Mouse (Mus musculus) Patski (cell line): ENCODE data around the gene Ifitm5. TPM values are rescaled to one million over a fixed set of nuclear protein-coding genes. Genes with fewer than 3 reads are reported as not detected.
A peak's percentile ranks its signal among the peaks of the same experiment; 100 is the strongest.

Source experiments
- ATAC-seq: fragments of 100-300 bp; one replicate; pipeline ENCODE4 v1.8.0; 2021
- CTCF ChIA-PET: fragments of 350-600 bp; sonication (Branson Sonifier 250); formaldehyde crosslinking; loops from one replicate; lab custom pipeline; 2022; ENCODE audit warnings: inconsistent platforms; lab: Charles Lee
- POLR2A ChIA-PET: fragments of 350-600 bp; sonication (Branson Sonifier 250); formaldehyde crosslinking; loops from one replicate; lab custom pipeline; 2022; ENCODE audit warnings: antibody characterized with exemption, inconsistent platforms; lab: Charles Lee
- DNase-seq: peaks from one replicate; pipeline ENCODE4 v3.0.0-alpha.2; 2011; ENCODE audit warnings: low read depth, low spot score
- H3K27me3 ChIP-seq: fragments of 371-371 bp; one replicate; pipeline ENCODE4 v1.5.1; 2021
- CTCF ChIP-seq: fragments of 100-300 bp; IDR thresholded peaks from one replicate; pipeline ENCODE4 v1.5.1; 2021
- in situ Hi-C: fragments of 300-500 bp; cut with MboI; formaldehyde crosslinking; loops from 3 replicates; pipeline ENCODE4 v1.11.1; 2018; ENCODE audit warnings: low pct_unique_long_range_greater_than_20kb, mixed read lengths
- polyA plus RNA-seq: library from polyadenylated mRNA; unstranded; gene quantifications from one replicate; pipeline ENCODE4 v1.2.3, GENCODE M21; 2021

Gene Ifitm5
- polyA plus RNA-seq, 1 experiment from 2014 or later: 0.30 TPM

- in situ Hi-C loops: no loop called here
- ATAC-seq (no peak), DNase-seq (no peak)
- H3K27me3 ChIP-seq: no peaks in the 10 kb centered on the region
- TF ChIP-seq CTCF: peak; percentile 44
- POLR2A ChIA-PET: no interaction called here
- CTCF ChIA-PET: interaction anchor here (1.1 to 2.0 kb wide), 8 partner anchors 9 to 153 kb away, joined by 3 to 8 read pairs (median 5); partner anchors contain the start of genes B4galnt4 and Scgb1c1
These were observed 42.4 kb downstream of the Ifitm5 start for GRCm38 (mm10) chr7:140907697-140908096.

- no peak for DNase-seq
These were observed 43.0 kb downstream of the Ifitm5 start for GRCm38 (mm10) chr7:140907131-140907530.

GRCm38 (mm10) chr7:140905642-140906081 lies 44.4 kb downstream of the Ifitm5 start:
- DNase-seq (no peak), ATAC-seq (no peak)
- CTCF ChIA-PET: interaction anchor here (0.8 kb wide), 1 partner anchor 69 kb away, joined by 3 read pairs; no protein-coding TSS in a partner anchor
- TF ChIP-seq CTCF: no peak
- in situ Hi-C loops: no loop called here
- H3K27me3 ChIP-seq: no peaks in the 10 kb centered on the region
- POLR2A ChIA-PET: interaction anchor here (0.6 kb wide), 1 partner anchor 11 kb away, joined by 3 read pairs; no protein-coding TSS in a partner anchor

More at GRCm38 (mm10) chr7:140907131-140907530, 43.0 kb downstream of the Ifitm5 start:
- no peak for ATAC-seq
- no peaks in the 10 kb centered on the region for H3K27me3 ChIP-seq
- ChIA-PET POLR2A (no interaction called here), CTCF (interaction anchor here (1.1 to 2.0 kb wide), 4 partner anchors 8 to 62 kb away, joined by 3 to 7 read pairs (median 5); partner anchors contain the start of gene Scgb1c1)
- in situ Hi-C loops: no loop called here
- TF ChIP-seq CTCF: no peak

GRCm38 (mm10) chr7:140903212-140903611 lies 46.9 kb downstream of the Ifitm5 start:
- ChIA-PET CTCF (interaction anchor here (0.7 to 2.1 kb wide), 14 partner anchors 9 to 62 kb away, joined by 3 to 13 read pairs (median 4); partner anchors contain the start of genes Bet1l, Odf3, Pgghg and Psmd13), POLR2A (interaction anchor here (0.6 to 0.7 kb wide), 2 partner anchors 38 to 49 kb away, joined by 3 to 4 read pairs; no protein-coding TSS in a partner anchor)
- DNase-seq (no peak), ATAC-seq (peak; percentile 48)
- peak; percentile 93 for TF ChIP-seq CTCF
- no peaks in the 10 kb centered on the region for H3K27me3 ChIP-seq
- in situ Hi-C loops: loop anchor here (5.0 kb wide), 1 partner anchor 61 kb away; no protein-coding TSS in a partner anchor

GRCm38 (mm10) chr7:140902036-140902875 lies 47.8 kb downstream of the Ifitm5 start:
- no peak for ATAC-seq
- CTCF ChIA-PET: interaction anchor here (0.7 to 2.1 kb wide), 11 partner anchors 8 to 61 kb away, joined by 3 to 13 read pairs (median 5); partner anchors contain the start of genes Bet1l, Odf3, Pgghg and Psmd13

DNA sequence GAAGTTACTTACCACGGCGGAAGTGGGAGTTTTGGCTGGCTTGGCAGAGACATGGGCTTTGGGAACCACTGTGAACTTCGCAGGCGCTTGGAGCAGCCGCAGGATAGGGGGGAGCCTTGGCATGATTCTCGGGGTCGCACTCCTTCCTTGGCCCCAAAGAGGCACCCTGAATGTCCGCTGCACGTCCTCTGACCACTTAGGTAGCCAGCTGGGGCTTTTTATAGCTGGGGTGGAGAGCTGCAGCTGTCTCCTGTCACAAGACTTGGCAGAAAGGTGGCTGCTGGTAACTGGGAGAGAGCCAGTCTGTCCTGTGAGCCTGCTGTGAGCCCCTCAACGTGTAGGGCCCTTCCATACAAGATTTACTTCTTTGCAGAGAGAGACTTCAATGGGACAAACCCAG lies 49.9 kb downstream of the Ifitm5 start, which contains the start of gene Cox8b:
Gene Cox8b (minus strand): TSS at position 227 of the 400 bp plus-strand sequence.
- ATAC-seq (no peak), DNase-seq (no peak)
- H3K27me3 ChIP-seq: no peaks in the 10 kb centered on the region
- no peak for TF ChIP-seq CTCF
- POLR2A ChIA-PET: no interaction called here
- in situ Hi-C loops: loop anchor here (5.0 kb wide), 1 partner anchor 58 kb away; no protein-coding TSS in a partner anchor
- CTCF ChIA-PET: no interaction called here

More at GRCm38 (mm10) chr7:140902036-140902875, 47.8 kb downstream of the Ifitm5 start:
- POLR2A ChIA-PET: no interaction called here
- DNase-seq: no peak
- no peak for TF ChIP-seq CTCF
- H3K27me3 ChIP-seq: no peaks in the 10 kb centered on the region
- in situ Hi-C loops: loop anchor here (5.0 kb wide), 1 partner anchor 60 kb away; no protein-coding TSS in a partner anchor

GRCm38 (mm10) chr7:140899121-140899520 lies 51.0 kb downstream of the Ifitm5 start:
- ChIA-PET POLR2A (no interaction called here), CTCF (interaction anchor here (1.0 to 1.7 kb wide), 2 partner anchors 8 to 9 kb away, joined by 3 to 5 read pairs; no protein-coding TSS in a partner anchor)
- no peak for DNase-seq
- TF ChIP-seq CTCF: no peak
- H3K27me3 ChIP-seq: no peaks in the 10 kb centered on the region
- in situ Hi-C loops: no loop called here
- no peak for ATAC-seq

Other genes with a start within 250 kb of the Ifitm5 start
- gene Cyp2e1, start 186.6 kb downstream of the Ifitm5 start, polyA plus RNA-seq: not detected
- not detected for gene Syce1, start 162.4 kb downstream of the Ifitm5 start, polyA plus RNA-seq
- not detected for gene Zfp941, start 128.1 kb downstream of the Ifitm5 start, polyA plus RNA-seq
- 0.18 TPM for gene Urah, start 115.3 kb downstream of the Ifitm5 start, polyA plus RNA-seq
- gene Scgb1c1, start 104.7 kb downstream of the Ifitm5 start, polyA plus RNA-seq: 0.23 TPM
- 0.31 TPM for gene Odf3, start 102.5 kb downstream of the Ifitm5 start, polyA plus RNA-seq
- not detected for gene Gm45785, start 94.0 kb downstream of the Ifitm5 start, polyA plus RNA-seq
- gene Ric8a, start 93.3 kb downstream of the Ifitm5 start, polyA plus RNA-seq: 67.0 TPM
- 28.0 TPM for gene Bet1l, start 92.7 kb downstream of the Ifitm5 start, polyA plus RNA-seq
- 148 TPM for gene Psmd13, start 68.3 kb downstream of the Ifitm5 start, polyA plus RNA-seq
- 48.3 TPM for gene Sirt3, start 68.0 kb downstream of the Ifitm5 start, polyA plus RNA-seq
- not detected for gene Cox8b, start 49.8 kb downstream of the Ifitm5 start, polyA plus RNA-seq
- gene Nlrp6, start 29.4 kb downstream of the Ifitm5 start, polyA plus RNA-seq: not detected
- 18.3 TPM for gene Pgghg, start 8.9 kb downstream of the Ifitm5 start, polyA plus RNA-seq
- 0.50 TPM for gene Gm45717, start 5.6 kb upstream of the Ifitm5 start, polyA plus RNA-seq
- gene Ifitm2, start 5.7 kb upstream of the Ifitm5 start, polyA plus RNA-seq: 257 TPM
- 0.22 TPM for gene Ifitm1, start 16.9 kb upstream of the Ifitm5 start, polyA plus RNA-seq
- 8.6 TPM for gene Ifitm3, start 60.5 kb upstream of the Ifitm5 start, polyA plus RNA-seq
- 0.21 TPM for gene Ifitm6, start 67.6 kb upstream of the Ifitm5 start, polyA plus RNA-seq
- not detected for gene Gm17387, start 78.8 kb upstream of the Ifitm5 start, polyA plus RNA-seq
- gene B4galnt4, start 110.8 kb upstream of the Ifitm5 start, polyA plus RNA-seq: 2.2 TPM
- gene Pkp3, start 127.9 kb upstream of the Ifitm5 start, polyA plus RNA-seq: 2.2 TPM
- gene Sigirr, start 150.3 kb upstream of the Ifitm5 start, polyA plus RNA-seq: 7.6 TPM
- 0.09 TPM for gene Ano9, start 167.5 kb upstream of the Ifitm5 start, polyA plus RNA-seq
- gene Ptdss2, start 172.1 kb upstream of the Ifitm5 start, polyA plus RNA-seq: 96.0 TPM
- gene Rnh1, start 222.6 kb upstream of the Ifitm5 start, polyA plus RNA-seq: 292 TPM
- 80.1 TPM for gene Hras, start 243.7 kb upstream of the Ifitm5 start, polyA plus RNA-seq
- gene Lrrc56, start 243.9 kb upstream of the Ifitm5 start, polyA plus RNA-seq: 13.7 TPM